Mouse (Mus musculus): ENCODE data around the gene Apoc3. TPM values are rescaled to one million over a fixed set of nuclear protein-coding genes. Genes with fewer than 3 reads are reported as not detected.

The Apoc3 gene
- polyA plus RNA-seq, 1 experiment from 2014 or later = not detected

DNA sequence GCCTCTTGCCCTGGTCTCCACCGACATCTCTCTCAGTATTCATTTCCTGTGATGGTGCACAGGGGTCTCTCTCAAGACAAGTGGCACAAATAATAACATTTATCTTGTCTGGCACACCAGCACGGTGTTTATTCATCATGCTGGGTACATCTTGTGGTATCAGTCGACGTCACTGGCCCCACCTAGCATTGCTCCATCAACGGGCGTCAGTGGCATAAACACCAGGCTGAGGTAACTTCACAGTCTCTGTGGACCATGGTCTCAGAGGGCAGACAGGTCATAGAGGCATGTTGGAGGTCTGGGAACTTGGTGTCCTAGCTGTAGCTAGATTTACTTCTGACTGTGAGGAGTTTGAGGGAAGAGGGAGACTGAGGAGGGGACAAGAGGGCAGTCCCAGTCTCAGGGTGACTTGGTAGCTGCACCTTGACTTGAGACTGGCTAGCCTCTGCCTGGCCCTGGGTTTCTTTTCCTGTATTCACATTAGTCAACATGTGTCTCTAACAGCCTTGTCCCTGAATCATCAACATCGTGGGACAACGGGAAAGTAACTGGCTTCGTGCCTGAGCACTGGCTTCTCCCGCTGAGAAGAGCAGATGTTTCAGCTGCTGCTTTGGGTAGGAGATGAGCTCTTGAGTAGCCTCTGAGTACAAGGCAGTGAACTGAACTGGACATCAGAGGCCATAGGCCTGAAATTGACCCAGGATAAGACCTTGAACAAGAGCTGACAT lies 21.4 kb upstream of the Apoc3 start:
- Histone ChIP-seq H3K4me3 (no peak overlapping the region), H3K9ac (no peak overlapping the region), H3K27me3 (no peaks in the 10 kb centered on the region), H3K9me3 (no peaks in the 10 kb centered on the region), H3K27ac (replicated peaks) (no peak overlapping the region), H3K4me2 (no peak overlapping the region), H3K4me1 (replicated peaks) (no peaks in the 10 kb centered on the region), H3K36me3 (no peaks in the 10 kb centered on the region)
- no peak for ATAC-seq (ENCODE audit: low FRiP score, low read depth)
- WGBS = 88% methylated on average over 10 of the region's 10 CpGs

DNA sequence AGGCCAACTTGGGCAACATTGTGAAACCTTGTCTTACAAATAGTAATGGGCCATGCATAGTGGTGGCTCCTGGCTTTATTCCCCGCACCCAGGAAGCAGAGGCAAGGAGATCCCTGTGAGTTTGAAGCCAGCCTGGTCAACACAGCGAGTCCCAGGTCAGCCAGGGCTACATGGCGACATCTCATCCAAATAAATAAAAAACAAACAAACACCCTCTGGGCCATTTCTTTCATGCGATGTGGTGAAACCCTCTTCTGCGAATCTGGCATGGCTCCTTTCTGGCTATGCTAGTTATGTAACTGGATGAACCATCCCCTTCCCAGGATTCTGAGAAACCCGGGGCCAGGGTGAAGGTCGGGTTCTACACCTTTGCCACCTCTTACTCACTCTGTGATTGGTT lies 20.7 kb upstream of the Apoc3 start:
- ATAC-seq (ENCODE audit: low FRiP score, low read depth) = no peak
- Histone ChIP-seq H3K36me3 (no peaks in the 10 kb centered on the region), H3K4me1 (replicated peaks) (no peaks in the 10 kb centered on the region), H3K9me3 (no peaks in the 10 kb centered on the region), H3K27ac (replicated peaks) (no peak overlapping the region), H3K4me3 (no peak overlapping the region), H3K9ac (no peak overlapping the region), H3K4me2 (no peak overlapping the region), H3K27me3 (no peaks in the 10 kb centered on the region)
- WGBS = 93% methylated on average over 7 of the region's 7 CpGs

DNA sequence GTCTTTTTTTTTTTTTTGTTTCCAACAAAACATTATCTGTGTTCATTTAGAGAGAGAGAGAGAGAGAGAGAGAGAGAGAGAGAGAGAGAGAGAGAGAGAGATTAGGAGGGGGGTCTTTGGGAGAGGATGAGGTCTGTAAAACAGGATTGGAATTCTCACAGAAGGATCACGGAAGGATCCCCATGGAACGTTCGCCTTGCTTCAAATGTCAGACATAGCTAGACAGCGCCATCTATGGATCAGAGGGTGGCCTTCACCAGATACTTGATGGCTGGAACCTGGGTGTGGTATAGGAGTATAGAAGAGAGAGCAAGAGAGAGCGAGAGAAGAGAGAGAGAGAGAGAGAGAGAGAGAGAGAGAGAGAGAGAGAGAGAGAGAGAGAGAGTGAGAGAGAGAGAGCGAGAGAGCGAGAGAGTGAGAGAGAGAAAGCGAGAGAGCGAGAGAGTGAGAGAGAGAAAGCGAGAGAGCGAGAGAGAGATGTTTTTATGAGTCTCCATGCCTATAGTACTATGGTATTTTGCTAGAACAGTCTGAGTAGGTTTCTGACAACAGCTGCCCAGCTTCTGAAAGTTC lies 11.4 kb upstream of the Apoc3 start:
- H3K36me3 ChIP-seq = no peaks in the 10 kb centered on the region
- H3K4me2 ChIP-seq = no peak overlapping the region
- H3K27ac ChIP-seq (replicated peaks) = no peak overlapping the region
- H3K27me3 ChIP-seq = 0 out of 2 replicates have a peak, but pooled peaks cover 2% of the 10 kb centered on the region
- H3K4me1 ChIP-seq (replicated peaks) = no peaks in the 10 kb centered on the region
- peak; percentile 79; the same call in 1 of the 2 replicates for ATAC-seq (ENCODE audit: low FRiP score, low read depth)
- no peaks in the 10 kb centered on the region for H3K9me3 ChIP-seq
- H3K4me3 ChIP-seq = no peak overlapping the region
- 26% methylated on average over 10 of the region's 11 CpGs for WGBS
- no peak overlapping the region for H3K9ac ChIP-seq

DNA sequence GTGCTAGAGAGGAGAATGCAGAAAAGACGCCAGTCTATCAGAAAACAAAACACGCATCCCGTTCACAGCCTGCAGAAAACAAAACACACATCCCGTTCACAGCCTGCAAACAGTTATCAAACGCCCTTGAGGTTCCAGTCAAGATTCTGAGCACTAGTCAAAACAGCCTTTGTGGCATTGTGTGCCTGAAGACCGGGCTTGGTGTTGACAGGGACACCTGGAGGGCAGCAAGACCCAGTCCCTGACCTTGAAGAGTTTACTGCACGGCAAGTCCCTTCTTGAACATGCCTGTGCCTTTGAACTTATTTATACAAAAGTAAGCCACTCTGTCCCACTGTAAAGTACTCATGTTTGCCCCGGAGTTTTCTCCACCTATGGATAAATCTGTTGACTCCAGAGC lies 8.1 kb upstream of the Apoc3 start:
- Histone ChIP-seq H3K4me1 (replicated peaks) (no peaks in the 10 kb centered on the region), H3K9ac (no peak overlapping the region), H3K9me3 (no peaks in the 10 kb centered on the region), H3K27ac (replicated peaks) (no peak overlapping the region), H3K27me3 (0 out of 2 replicates have a peak, but pooled peaks cover 2% of the 10 kb centered on the region), H3K4me3 (no peak overlapping the region), H3K4me2 (no peak overlapping the region), H3K36me3 (no peaks in the 10 kb centered on the region)
- 58% methylated on average over 8 of the region's 8 CpGs for WGBS
- ATAC-seq (ENCODE audit: low FRiP score, low read depth) = no peak

DNA sequence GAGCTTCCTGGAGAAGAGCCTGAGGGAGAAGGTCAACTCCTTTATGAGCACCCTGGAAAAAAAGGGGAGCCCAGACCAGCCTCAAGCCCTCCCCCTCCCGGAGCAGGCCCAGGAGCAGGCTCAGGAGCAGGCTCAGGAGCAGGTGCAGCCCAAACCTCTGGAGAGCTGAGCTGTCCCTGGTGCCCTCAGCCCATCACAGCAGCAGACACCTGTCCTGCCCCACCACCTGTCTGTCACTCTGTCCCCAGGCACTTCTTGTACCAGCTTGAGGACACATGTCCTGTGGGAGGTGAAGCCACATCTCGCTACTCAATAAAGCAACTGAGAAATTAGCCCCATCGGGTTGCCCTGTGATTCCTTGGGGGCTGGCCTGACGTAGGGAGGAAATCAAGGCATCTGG lies 7.7 kb upstream of the Apoc3 start:
- WGBS = 66% methylated on average over 4 of the region's 4 CpGs

DNA sequence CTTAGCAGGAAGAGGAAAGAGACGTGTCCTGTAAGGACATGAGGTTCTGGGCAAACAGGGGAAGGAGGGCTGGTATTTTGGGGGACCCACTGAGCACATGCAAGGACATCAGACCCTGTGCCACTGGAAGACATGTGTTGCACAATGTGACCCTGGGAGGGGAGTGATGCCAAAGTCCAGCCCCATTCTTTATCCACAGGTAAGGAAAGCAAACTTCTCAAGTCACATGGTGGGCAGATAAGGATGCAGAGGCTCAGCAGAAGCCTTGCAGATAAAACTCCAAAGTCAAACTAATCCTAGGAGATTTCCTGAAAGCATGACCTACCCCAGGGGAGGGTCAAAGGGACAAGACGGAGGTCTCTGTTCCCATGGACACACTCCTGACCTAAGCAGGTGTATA lies 6.4 kb upstream of the Apoc3 start:
- Histone ChIP-seq H3K27ac (replicated peaks) (no peak overlapping the region), H3K36me3 (no peaks in the 10 kb centered on the region), H3K27me3 (no peaks in the 10 kb centered on the region), H3K9me3 (no peaks in the 10 kb centered on the region), H3K9ac (no peak overlapping the region), H3K4me2 (no peak overlapping the region), H3K4me3 (no peak overlapping the region), H3K4me1 (replicated peaks) (no peaks in the 10 kb centered on the region)
- no peak for ATAC-seq (ENCODE audit: low FRiP score, low read depth)
- WGBS = 74% methylated on average over 2 of the region's 2 CpGs

More for the DNA sequence above, 7.7 kb upstream of the Apoc3 start:
- H3K27ac ChIP-seq (replicated peaks) = no peak overlapping the region
- 0 out of 2 replicates have a peak, but pooled peaks cover 2% of the 10 kb centered on the region for H3K27me3 ChIP-seq
- ATAC-seq (ENCODE audit: low FRiP score, low read depth) = no peak
- no peak overlapping the region for H3K4me3 ChIP-seq
- H3K9me3 ChIP-seq = no peaks in the 10 kb centered on the region
- no peaks in the 10 kb centered on the region for H3K4me1 ChIP-seq (replicated peaks)
- H3K9ac ChIP-seq = no peak overlapping the region
- no peaks in the 10 kb centered on the region for H3K36me3 ChIP-seq
- H3K4me2 ChIP-seq = no peak overlapping the region

DNA sequence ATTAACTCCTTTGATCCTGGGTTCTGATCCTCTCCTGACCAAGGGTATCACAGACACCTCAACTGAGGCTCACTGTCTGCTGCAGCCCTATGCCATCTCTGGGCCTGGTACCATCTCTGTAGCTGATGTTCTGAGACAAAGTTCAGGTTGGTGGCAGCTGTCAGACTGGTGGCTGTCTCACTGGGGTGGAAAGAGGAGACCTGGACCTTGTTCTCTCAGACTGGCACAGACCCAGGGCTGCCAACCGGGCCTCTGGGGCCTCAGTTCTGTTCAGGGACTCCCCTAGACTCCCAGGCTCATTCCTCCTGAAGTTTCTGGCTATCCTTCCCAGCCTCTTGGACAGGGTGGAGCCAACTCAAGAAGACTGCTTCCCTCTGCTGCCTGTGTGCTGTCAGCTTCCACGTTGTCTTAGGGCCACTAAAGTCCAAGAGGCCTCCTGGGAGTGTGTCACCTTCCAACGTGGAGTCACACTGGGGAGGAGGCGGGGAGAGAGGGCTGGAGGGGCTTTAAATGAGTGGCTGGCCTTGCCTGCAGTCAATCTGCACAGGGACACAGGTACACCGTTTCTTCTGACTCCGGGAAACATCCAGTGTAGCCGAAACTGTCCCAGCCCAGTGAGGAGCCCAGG lies 5.2 kb upstream of the Apoc3 start, which contains the start of gene Apoa4:
Gene Apoa4, plus strand, starts transcription at position 171 of the 628 bp plus-strand sequence.
- Histone ChIP-seq H3K9ac (no peak within 1 kb of the TSS), H3K36me3 (no peaks in the 10 kb centered on the region), H3K9me3 (no peaks in the 10 kb centered on the region), H3K27ac (replicated peaks) (no peak within 1 kb of the TSS), H3K4me3 (no peak within 1 kb of the TSS), H3K27me3 (no peaks in the 10 kb centered on the region), H3K4me2 (no peak within 1 kb of the TSS), H3K4me1 (replicated peaks) (no peaks in the 10 kb centered on the region)
- ATAC-seq (ENCODE audit: low FRiP score, low read depth) = no peak
- WGBS = 76% methylated on average over 7 of the region's 7 CpGs

DNA sequence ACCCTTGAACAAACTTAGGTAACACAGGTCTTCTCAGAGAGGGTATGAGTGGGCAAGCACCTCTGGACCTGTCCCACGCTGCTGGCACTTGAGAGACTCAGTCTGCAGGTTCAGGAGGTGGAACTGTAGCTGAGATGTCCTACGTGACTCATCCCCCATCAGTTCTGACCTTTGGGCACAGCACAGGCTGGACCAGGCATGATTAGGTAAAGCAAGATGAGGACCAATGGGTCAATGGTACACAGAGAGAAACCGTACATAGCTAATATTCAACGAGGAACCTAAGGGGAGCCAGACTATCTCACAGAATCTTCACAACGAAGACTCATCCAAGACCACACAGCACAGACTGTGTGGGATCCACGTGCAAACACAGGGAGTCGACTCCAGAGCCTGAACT lies 3.4 kb upstream of the Apoc3 start:
- no peak overlapping the region for H3K27ac ChIP-seq (replicated peaks)
- H3K9me3 ChIP-seq = no peaks in the 10 kb centered on the region
- no peak overlapping the region for H3K9ac ChIP-seq
- H3K36me3 ChIP-seq = no peaks in the 10 kb centered on the region
- 91% methylated on average over 7 of the region's 7 CpGs for WGBS
- no peaks in the 10 kb centered on the region for H3K4me1 ChIP-seq (replicated peaks)
- no peaks in the 10 kb centered on the region for H3K27me3 ChIP-seq
- H3K4me2 ChIP-seq = no peak overlapping the region
- ATAC-seq (ENCODE audit: low FRiP score, low read depth) = no peak
- H3K4me3 ChIP-seq = no peak overlapping the region

DNA sequence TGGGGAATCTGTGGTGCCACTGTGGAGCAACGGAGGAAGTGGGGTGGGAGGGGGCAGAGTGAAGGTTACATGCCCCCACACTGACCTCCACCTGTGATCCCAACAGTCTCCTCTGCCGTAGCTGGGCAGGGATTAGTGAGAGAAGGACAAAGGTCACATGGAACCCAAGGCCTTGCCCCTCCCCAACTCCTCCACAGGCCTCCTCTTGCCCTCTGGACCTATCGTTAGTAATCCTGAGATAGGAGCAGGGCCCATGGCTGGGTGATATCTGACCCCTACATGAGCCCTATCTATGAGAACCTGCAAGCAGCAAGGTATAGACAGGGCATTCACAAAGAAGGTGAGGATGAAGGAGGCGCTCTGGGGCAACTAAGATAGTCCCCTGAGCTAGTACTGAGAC lies 213 bp upstream of the Apoc3 start:
- Histone ChIP-seq H3K9ac (no peak overlapping the region), H3K4me2 (no peak overlapping the region), H3K27me3 (no peaks in the 10 kb centered on the region), H3K27ac (replicated peaks) (no peak overlapping the region), H3K4me1 (replicated peaks) (peaks cover 3% of the 10 kb centered on the region), H3K36me3 (no peaks in the 10 kb centered on the region), H3K4me3 (no peak overlapping the region), H3K9me3 (no peaks in the 10 kb centered on the region)
- no peak for ATAC-seq (ENCODE audit: low FRiP score, low read depth)
- 73% methylated on average over 4 of the region's 4 CpGs for WGBS

DNA sequence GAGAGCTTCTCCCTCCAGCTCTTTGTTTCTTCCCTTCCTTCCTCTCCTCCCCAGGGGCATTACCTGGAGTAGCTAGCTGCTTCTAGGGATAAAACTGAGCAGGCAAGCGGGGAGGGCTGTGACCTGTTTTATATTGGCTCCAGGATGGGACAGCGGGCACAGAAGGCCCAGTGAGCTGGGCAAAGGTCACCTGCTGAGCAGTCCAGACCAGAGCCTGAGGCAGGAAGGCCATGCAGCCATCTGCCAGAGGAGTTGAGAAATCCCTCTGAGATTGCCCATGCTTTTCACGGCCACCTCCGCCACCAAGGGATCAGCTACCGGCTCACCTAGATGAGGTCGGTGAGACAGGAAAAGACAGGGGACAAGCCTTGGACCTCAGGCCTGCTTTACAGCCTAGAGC lies 240 bp downstream of the Apoc3 start:
- ATAC-seq (ENCODE audit: low FRiP score, low read depth) = no peak
- H3K4me2 ChIP-seq = no peak overlapping the region
- peaks cover 8% of the 10 kb centered on the region for H3K4me1 ChIP-seq (replicated peaks)
- WGBS = 92% methylated on average over 6 of the region's 6 CpGs
- no peaks in the 10 kb centered on the region for H3K36me3 ChIP-seq
- no peak overlapping the region for H3K9ac ChIP-seq
- no peaks in the 10 kb centered on the region for H3K27me3 ChIP-seq
- no peaks in the 10 kb centered on the region for H3K9me3 ChIP-seq
- no peak overlapping the region for H3K4me3 ChIP-seq
- H3K27ac ChIP-seq (replicated peaks) = no peak overlapping the region

DNA sequence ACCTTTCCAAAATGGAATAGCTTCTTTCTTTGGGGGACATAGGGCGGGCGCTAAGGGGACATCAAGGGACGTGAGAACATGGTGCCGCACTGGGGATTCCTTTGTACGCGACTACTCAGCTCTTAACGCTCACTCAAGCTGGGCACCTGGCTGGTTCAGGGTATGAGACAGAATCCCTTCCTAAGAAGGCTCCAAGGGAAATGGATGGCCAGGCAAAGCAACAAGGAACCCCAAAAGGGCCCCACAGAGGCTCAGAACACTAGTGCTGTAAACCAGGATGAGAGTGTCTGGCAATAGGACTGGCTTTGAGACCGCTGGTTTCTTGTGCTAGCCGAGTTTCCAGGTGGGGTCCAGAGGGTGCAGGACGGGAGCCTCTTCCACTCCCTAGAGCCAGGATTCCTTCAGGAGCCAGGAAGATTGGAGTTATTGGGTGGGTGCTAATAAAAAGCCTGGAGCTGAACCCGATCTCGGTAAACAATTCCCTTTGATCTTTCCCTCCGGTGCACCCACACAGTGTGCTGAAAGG lies 4.9 kb downstream of the Apoc3 start:
- Histone ChIP-seq H3K4me2 (peak overlapping the region; percentile 70), H3K4me3 (peak overlapping the region; percentile 44), H3K36me3 (no peaks in the 10 kb centered on the region), H3K9ac (peak overlapping the region; percentile 62), H3K4me1 (replicated peaks) (peaks cover 15% of the 10 kb centered on the region), H3K9me3 (no peaks in the 10 kb centered on the region), H3K27ac (replicated peaks) (peak overlapping the region; percentile 77), H3K27me3 (no peaks in the 10 kb centered on the region)
- no peak for ATAC-seq (ENCODE audit: low FRiP score, low read depth)
- WGBS = 17% methylated on average over 13 of the region's 13 CpGs
